Mouse (Mus musculus): ENCODE measurements at regions not wholly inside any gene's neighbourhood (a gene's known extent, or its start where the extent isn't known, plus 50 kb on each side); places are given as distances from the start of the nearest gene placed in this dataset.

DNA sequence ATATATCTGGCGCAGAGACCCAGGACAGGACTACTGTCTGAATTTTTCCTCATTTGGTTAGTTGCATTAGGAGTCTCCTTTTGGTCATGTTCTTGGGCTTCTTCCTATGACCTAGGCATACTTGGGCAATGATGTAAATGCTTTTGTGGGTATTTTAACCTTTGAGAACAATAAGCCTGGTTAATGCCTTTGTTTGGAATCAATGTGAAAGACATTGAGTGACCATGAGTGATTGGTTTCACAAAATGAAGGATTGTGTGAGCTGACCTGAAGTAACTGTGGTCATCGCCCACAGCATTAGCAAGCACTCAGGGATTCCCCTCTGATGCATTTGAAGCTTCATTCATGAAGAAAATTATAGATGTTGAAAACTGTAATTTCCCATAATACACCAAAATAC lies 61.9 kb upstream of the Abcb5 start:
- no peak for TF ChIP-seq CTCF (IDR thresholded peaks at IDR 0.05; ENCODE audit: extremely low read depth, insufficient read depth, insufficient read length, insufficient replicate concordance)
- no peak for TF ChIP-seq POLR2A (IDR thresholded peaks at IDR 0.05; ENCODE audit: low read depth, low read length)
